Mouse (Mus musculus): ENCODE data around the gene Cinp. TPM values are rescaled to one million over a fixed set of nuclear protein-coding genes. Genes with fewer than 3 reads are reported as not detected.

Gene Cinp
- polyA plus RNA-seq, 1 experiment from 2014 or later = 86.2 TPM

GRCm38 (mm10) chr12:110851414-110851813 lies 37.5 kb downstream of the Cinp start:
- H3K27me3 ChIP-seq (ENCODE audit: control insufficient read depth, insufficient read depth, low read length) = peaks cover 7% of the 10 kb centered on the region; the same call in 1 of the 2 replicates
- no peak overlapping the region for H3K27ac ChIP-seq
- no peaks in the 10 kb centered on the region for H3K9me3 ChIP-seq (ENCODE audit: control insufficient read depth, low read length)
- DNase-seq (ENCODE audit: low spot score) (no peak), ATAC-seq (ENCODE audit: low FRiP score) (no peak)
- H3K4me2 ChIP-seq (replicated peaks) = no peak overlapping the region; the same call in 1 of the 2 replicates
- WGBS = 82% methylated on average over 12 of the region's 12 CpGs
- H3K36me3 ChIP-seq (replicated peaks; ENCODE audit: control insufficient read depth, insufficient read depth) = peaks cover 12% of the 10 kb centered on the region
- peak overlapping the region; percentile 85; the same call in 1 of the 2 replicates for H3K9ac ChIP-seq
- H3K4me1 ChIP-seq (replicated peaks; ENCODE audit: control insufficient read depth, insufficient read depth, low read length) = peaks cover 12% of the 10 kb centered on the region
- no peak overlapping the region for H3K4me3 ChIP-seq (replicated peaks; ENCODE audit: low read length)

- H3K4me1 ChIP-seq (replicated peaks; ENCODE audit: control insufficient read depth, insufficient read depth, low read length) = peaks cover 15% of the 10 kb centered on the region
- no peaks in the 10 kb centered on the region for H3K9me3 ChIP-seq (ENCODE audit: control insufficient read depth, low read length)
- no peak overlapping the region for H3K27ac ChIP-seq
- DNase-seq (ENCODE audit: low spot score) = no peak
- H3K36me3 ChIP-seq (replicated peaks; ENCODE audit: control insufficient read depth, insufficient read depth) = peaks cover 10% of the 10 kb centered on the region
- peak overlapping the region; percentile 63 for H3K4me2 ChIP-seq (replicated peaks)
- H3K9ac ChIP-seq = peak overlapping the region; percentile 85
- H3K27me3 ChIP-seq (ENCODE audit: control insufficient read depth, insufficient read depth, low read length) = peaks cover 13% of the 10 kb centered on the region
- no peak for ATAC-seq (ENCODE audit: low FRiP score)
- WGBS = 21% methylated on average over 9 of the region's 9 CpGs
- H3K4me3 ChIP-seq (replicated peaks; ENCODE audit: low read length) = peak overlapping the region; percentile 90
Observed at GRCm38 (mm10) chr12:110850929-110851256, 38.1 kb downstream of the Cinp start.

- DNase-seq (ENCODE audit: low spot score) (peak; percentile 79), ATAC-seq (ENCODE audit: low FRiP score) (peak; percentile 90)
- Histone ChIP-seq H3K4me2 (replicated peaks) (peak within 1 kb of the TSS; percentile 63), H3K4me3 (replicated peaks; ENCODE audit: low read length) (peak within 1 kb of the TSS; percentile 90), H3K9ac (peak within 1 kb of the TSS; percentile 85), H3K9me3 (ENCODE audit: control insufficient read depth, low read length) (no peaks in the 10 kb centered on the region), H3K27ac (peak within 1 kb of the TSS; percentile 51; the same call in 1 of the 2 replicates), H3K4me1 (replicated peaks; ENCODE audit: control insufficient read depth, insufficient read depth, low read length) (peaks cover 19% of the 10 kb centered on the region), H3K27me3 (ENCODE audit: control insufficient read depth, insufficient read depth, low read length) (peaks cover 17% of the 10 kb centered on the region), H3K36me3 (replicated peaks; ENCODE audit: control insufficient read depth, insufficient read depth) (peaks cover 4% of the 10 kb centered on the region; the same call in 1 of the 2 replicates)
- WGBS = under 1% methylated on average over 87 of the region's 89 CpGs
Observed at GRCm38 (mm10) chr12:110850010-110850928, 38.7 kb downstream of the Cinp start, which contains the start of gene Zfp839. Gene Zfp839, plus strand, starts transcription at chr12:110850253.

GRCm38 (mm10) chr12:110846191-110846765 lies 42.7 kb downstream of the Cinp start:
- H3K4me1 ChIP-seq (replicated peaks; ENCODE audit: control insufficient read depth, insufficient read depth, low read length) = peaks cover 25% of the 10 kb centered on the region
- H3K9ac ChIP-seq = no peak overlapping the region
- WGBS = 64% methylated on average over 6 of the region's 6 CpGs
- no peaks in the 10 kb centered on the region for H3K36me3 ChIP-seq (replicated peaks; ENCODE audit: control insufficient read depth, insufficient read depth)
- H3K4me3 ChIP-seq (replicated peaks; ENCODE audit: low read length) = peak overlapping the region; percentile 31
- DNase-seq (ENCODE audit: low spot score) (no peak), ATAC-seq (ENCODE audit: low FRiP score) (no peak)
- no peak overlapping the region for H3K27ac ChIP-seq
- H3K27me3 ChIP-seq (ENCODE audit: control insufficient read depth, insufficient read depth, low read length) = peaks cover 28% of the 10 kb centered on the region
- peak overlapping the region; percentile 54 for H3K4me2 ChIP-seq (replicated peaks)
- no peaks in the 10 kb centered on the region for H3K9me3 ChIP-seq (ENCODE audit: control insufficient read depth, low read length)

GRCm38 (mm10) chr12:110845131-110845880 lies 43.6 kb downstream of the Cinp start:
- DNase-seq (ENCODE audit: low spot score) (peak; percentile 88), ATAC-seq (ENCODE audit: low FRiP score) (peak; percentile 66)
- Histone ChIP-seq H3K4me1 (replicated peaks; ENCODE audit: control insufficient read depth, insufficient read depth, low read length) (peaks cover 16% of the 10 kb centered on the region), H3K4me3 (replicated peaks; ENCODE audit: low read length) (peak overlapping the region; percentile 31), H3K27me3 (ENCODE audit: control insufficient read depth, insufficient read depth, low read length) (peaks cover 28% of the 10 kb centered on the region), H3K9me3 (ENCODE audit: control insufficient read depth, low read length) (no peaks in the 10 kb centered on the region), H3K4me2 (replicated peaks) (peak overlapping the region; percentile 54), H3K9ac (0 out of 2 replicates have a peak overlapping the region, but pooled peaks have one; percentile 30), H3K36me3 (replicated peaks; ENCODE audit: control insufficient read depth, insufficient read depth) (no peaks in the 10 kb centered on the region), H3K27ac (no peak overlapping the region)
- 1% methylated on average over 36 of the region's 36 CpGs for WGBS

GRCm38 (mm10) chr12:110844227-110845130 lies 44.5 kb downstream of the Cinp start:
- Histone ChIP-seq H3K9me3 (ENCODE audit: control insufficient read depth, low read length) (no peaks in the 10 kb centered on the region), H3K36me3 (replicated peaks; ENCODE audit: control insufficient read depth, insufficient read depth) (no peaks in the 10 kb centered on the region), H3K4me3 (replicated peaks; ENCODE audit: low read length) (peak overlapping the region; percentile 31), H3K4me1 (replicated peaks; ENCODE audit: control insufficient read depth, insufficient read depth, low read length) (peaks cover 22% of the 10 kb centered on the region), H3K27ac (no peak overlapping the region), H3K4me2 (replicated peaks) (peak overlapping the region; percentile 54), H3K27me3 (ENCODE audit: control insufficient read depth, insufficient read depth, low read length) (peaks cover 28% of the 10 kb centered on the region), H3K9ac (peak overlapping the region; percentile 38; the same call in 1 of the 2 replicates)
- no peak for ATAC-seq (ENCODE audit: low FRiP score)
- WGBS = under 1% methylated on average over 42 of the region's 42 CpGs
- peak; percentile 35 for DNase-seq (ENCODE audit: low spot score)

- 20% methylated on average over 32 of the region's 32 CpGs for WGBS
- no peak for ATAC-seq (ENCODE audit: low FRiP score)
Observed at GRCm38 (mm10) chr12:110843194-110844048, 45.5 kb downstream of the Cinp start.

More at GRCm38 (mm10) chr12:110843194-110844048, 45.5 kb downstream of the Cinp start:
- H3K27me3 ChIP-seq (ENCODE audit: control insufficient read depth, insufficient read depth, low read length) = peaks cover 28% of the 10 kb centered on the region
- peak; percentile 88 for DNase-seq (ENCODE audit: low spot score)
- H3K4me2 ChIP-seq (replicated peaks) = peak overlapping the region; percentile 54
- H3K9me3 ChIP-seq (ENCODE audit: control insufficient read depth, low read length) = no peaks in the 10 kb centered on the region
- no peaks in the 10 kb centered on the region for H3K36me3 ChIP-seq (replicated peaks; ENCODE audit: control insufficient read depth, insufficient read depth)
- H3K4me1 ChIP-seq (replicated peaks; ENCODE audit: control insufficient read depth, insufficient read depth, low read length) = peaks cover 23% of the 10 kb centered on the region
- H3K27ac ChIP-seq = no peak overlapping the region
- H3K9ac ChIP-seq = peak overlapping the region; percentile 38; the same call in 1 of the 2 replicates
- peak overlapping the region; percentile 31 for H3K4me3 ChIP-seq (replicated peaks; ENCODE audit: low read length)

Measured in hindbrain, embryonic 14.5 days (tissue).